ENCODE assay signal across 19 mouse cellular contexts in genomic region chr13:37715770-37716693, GRCm38 (mm10).
A peak's percentile ranks its signal among the peaks of the same experiment; 100 is the strongest.
DNase-seq lines count a peak whose midpoint lies in the region; ATAC-seq and TF ChIP-seq lines count a peak whose summit lies in the region.
"Had no signal": no experiment of that assay in that cellular context is flagged by ENCODE, and none has a peak within 500 bp of the region (broad histone marks: within the 10 kb centered on the region; RNA-seq: fewer than 3 reads in every experiment).

No protein-coding gene starts in this region.

- no peak overlapping the region for H3K9ac ChIP-seq in lung, postnatal 0 days (replicated peaks; ENCODE audit: low read depth)
- H3K9ac ChIP-seq in intestine, embryonic 16.5 days (ENCODE audit: low read depth, low read length), result no peak overlapping the region
- H3K9ac ChIP-seq in liver, postnatal 0 days (replicated peaks), result no peak overlapping the region
- H3K9ac ChIP-seq in heart, embryonic 11.5 days (ENCODE audit: low read depth, low read length), result no peak overlapping the region
- H3K9ac ChIP-seq: liver, embryonic 14.5 days; neural tube, embryonic 12.5 days had no signal

- no peak for TF ChIP-seq EP300 in lung, postnatal 0 days (IDR thresholded peaks at IDR 0.05)
- TF ChIP-seq EP300 in liver, postnatal 0 days (IDR thresholded peaks at IDR 0.05; ENCODE audit: low read depth), result no peak

- H3K36me3 ChIP-seq in lung, postnatal 0 days (ENCODE audit: insufficient read depth, low read length), result no peaks in the 10 kb centered on the region
- H3K36me3 ChIP-seq in intestine, embryonic 16.5 days (ENCODE audit: control insufficient read depth, insufficient read depth, low read length), result no peaks in the 10 kb centered on the region
- H3K36me3 ChIP-seq in liver, postnatal 0 days (replicated peaks; ENCODE audit: insufficient read depth, low read length), result no peaks in the 10 kb centered on the region
- H3K36me3 ChIP-seq in heart, embryonic 11.5 days (ENCODE audit: control insufficient read depth, insufficient read depth, low read length), result no peaks in the 10 kb centered on the region
- H3K36me3 ChIP-seq: neural tube, embryonic 12.5 days had no signal

- no peak overlapping the region for H3K27ac ChIP-seq in lung, postnatal 0 days (ENCODE audit: low read length)
- peak overlapping the region; percentile 93 for H3K27ac ChIP-seq in intestine, embryonic 16.5 days (ENCODE audit: low read length)
- peak overlapping the region; percentile 92 for H3K27ac ChIP-seq in liver, postnatal 0 days (ENCODE audit: low read depth)
- no peak overlapping the region for H3K27ac ChIP-seq in heart, embryonic 11.5 days (ENCODE audit: low read depth, low read length)
- H3K27ac ChIP-seq: hindbrain, postnatal 0 days; left cerebral cortex, adult 2 months; liver, embryonic 14.5 days; neural tube, embryonic 12.5 days had no signal

- H3K9me3 ChIP-seq in lung, postnatal 0 days (ENCODE audit: low read length), result no peaks in the 10 kb centered on the region
- H3K9me3 ChIP-seq in intestine, embryonic 16.5 days (ENCODE audit: control insufficient read depth, low read length), result no peaks in the 10 kb centered on the region
- H3K9me3 ChIP-seq in liver, postnatal 0 days (ENCODE audit: low read length), result no peaks in the 10 kb centered on the region
- H3K9me3 ChIP-seq in heart, embryonic 11.5 days (replicated peaks; ENCODE audit: control insufficient read depth, low read length), result no peaks in the 10 kb centered on the region
- H3K9me3 ChIP-seq: neural tube, embryonic 12.5 days had no signal

- H3K4me3 ChIP-seq in lung, postnatal 0 days (ENCODE audit: low read depth, low read length), result no peak overlapping the region
- no peak overlapping the region for H3K4me3 ChIP-seq in intestine, embryonic 16.5 days (ENCODE audit: low read length)
- H3K4me3 ChIP-seq in liver, postnatal 0 days (ENCODE audit: low read depth, low read length), result no peak overlapping the region
- no peak overlapping the region for H3K4me3 ChIP-seq in heart, embryonic 11.5 days (ENCODE audit: low read depth, low read length)
- H3K4me3 ChIP-seq: left cerebral cortex, adult 2 months; neural tube, embryonic 12.5 days had no signal

- no peak overlapping the region for H3K4me2 ChIP-seq in lung, postnatal 0 days (replicated peaks; ENCODE audit: low read depth, low read length)
- H3K4me2 ChIP-seq in intestine, embryonic 16.5 days (ENCODE audit: low read depth, low read length), result peak overlapping the region; percentile 8; the same call in 1 of the 2 replicates
- no peak overlapping the region for H3K4me2 ChIP-seq in liver, postnatal 0 days (ENCODE audit: low read depth, low read length)
- H3K4me2 ChIP-seq in heart, embryonic 11.5 days, result no peak overlapping the region
- H3K4me2 ChIP-seq: neural tube, embryonic 12.5 days had no signal

- H3K27me3 ChIP-seq in lung, postnatal 0 days (replicated peaks; ENCODE audit: insufficient read depth, low read length), result no peaks in the 10 kb centered on the region
- no peaks in the 10 kb centered on the region for H3K27me3 ChIP-seq in intestine, embryonic 16.5 days (replicated peaks; ENCODE audit: control insufficient read depth, insufficient read depth, low read length)
- H3K27me3 ChIP-seq in liver, postnatal 0 days (ENCODE audit: insufficient read depth, low read length), result no peaks in the 10 kb centered on the region
- H3K27me3 ChIP-seq in heart, embryonic 11.5 days (ENCODE audit: control insufficient read depth, insufficient read depth, low read length), result no peaks in the 10 kb centered on the region
- H3K27me3 ChIP-seq: neural tube, embryonic 12.5 days had no signal

- no peak for ATAC-seq in lung, postnatal 0 days
- ATAC-seq in intestine, embryonic 16.5 days, result peak; percentile 68
- ATAC-seq in liver, postnatal 0 days, result 0 out of 2 replicates have a peak, but pooled peaks have one; percentile 26
- no peak for ATAC-seq in heart, embryonic 11.5 days (replicated peaks; ENCODE audit: insufficient number of reproducible peaks, low FRiP score, low TSS enrichment)
- ATAC-seq in monocyte, adult 5-6 weeks (replicated peaks; ENCODE audit: insufficient number of reproducible peaks, low FRiP score, low TSS enrichment, poor library complexity, severe bottlenecking), result no peak
- ATAC-seq: forebrain, embryonic 14.5 days; hindbrain, postnatal 0 days had no signal

- no peak for TF ChIP-seq CTCF in lung, postnatal 0 days (IDR thresholded peaks at IDR 0.05)
- TF ChIP-seq CTCF in liver, postnatal 0 days (IDR thresholded peaks at IDR 0.05; ENCODE audit: low read depth), result no peak

- WGBS in lung, postnatal 0 days, result 65% methylated on average over 15 of the region's 15 CpGs
- WGBS in intestine, embryonic 16.5 days, result 60% methylated on average over 15 of the region's 15 CpGs
- WGBS in liver, postnatal 0 days (ENCODE audit: insufficient replicate concordance), result 55% methylated on average over 15 of the region's 15 CpGs
- 69% methylated on average over 15 of the region's 15 CpGs for WGBS in heart, embryonic 11.5 days (ENCODE audit: insufficient replicate concordance)

- DNase-seq in lung, postnatal 36 days, result peak; percentile 30
- DNase-seq in lung, postnatal 0 days (ENCODE audit: low spot score), result no peak
- no peak for DNase-seq in liver, postnatal 0 days
- no peak for DNase-seq in thymus, postnatal 4 days
- no peak for DNase-seq in adrenal gland, adult 18-20 months (ENCODE audit: low spot score in 2 of 2)
- DNase-seq: adrenal gland, adult 2 months; cerebellum, adult 8-10 months; gastrocnemius, postnatal 10 days; left cerebral cortex, postnatal 4 days; lung, postnatal 4 days; thymus, postnatal 14 days had no signal

- no peaks in the 10 kb centered on the region for H3K4me1 ChIP-seq in lung, postnatal 0 days (ENCODE audit: insufficient read depth, low read depth, low read length)
- H3K4me1 ChIP-seq in intestine, embryonic 16.5 days (ENCODE audit: control insufficient read depth, insufficient read depth, low read length), result peaks cover 11% of the 10 kb centered on the region
- peaks cover 8% of the 10 kb centered on the region; the same call in 1 of the 2 replicates for H3K4me1 ChIP-seq in liver, postnatal 0 days (ENCODE audit: insufficient read depth)
- H3K4me1 ChIP-seq in heart, embryonic 11.5 days (ENCODE audit: control insufficient read depth, insufficient read depth, low read length), result no peaks in the 10 kb centered on the region
- H3K4me1 ChIP-seq: neural tube, embryonic 12.5 days had no signal

Comparison
In these comparisons a context has a peak if more than half of its experiments do, and no peak if none do; other contexts are left out.
1. ATAC-seq: peak in intestine, embryonic 16.5 days (single experiment) and liver, postnatal 0 days (single experiment); none in lung, postnatal 0 days (single experiment), heart, embryonic 11.5 days (single experiment) and monocyte, adult 5-6 weeks (single experiment).
2. H3K27ac ChIP-seq: peak in intestine, embryonic 16.5 days (single experiment) and liver, postnatal 0 days (single experiment); none in lung, postnatal 0 days (single experiment) and heart, embryonic 11.5 days (single experiment).